Mouse (Mus musculus) T-cell, adult 2 months (primary cell): ENCODE measurements at regions not wholly inside any gene's neighbourhood (a gene's known extent, or its start where the extent isn't known, plus 50 kb on each side); places are given as distances from the start of the nearest gene placed in this dataset.

Source experiments
- DNase-seq: peaks from one replicate; pipeline ENCODE4 v3.0.0; 2022; ENCODE audit warnings: low spot score

DNA sequence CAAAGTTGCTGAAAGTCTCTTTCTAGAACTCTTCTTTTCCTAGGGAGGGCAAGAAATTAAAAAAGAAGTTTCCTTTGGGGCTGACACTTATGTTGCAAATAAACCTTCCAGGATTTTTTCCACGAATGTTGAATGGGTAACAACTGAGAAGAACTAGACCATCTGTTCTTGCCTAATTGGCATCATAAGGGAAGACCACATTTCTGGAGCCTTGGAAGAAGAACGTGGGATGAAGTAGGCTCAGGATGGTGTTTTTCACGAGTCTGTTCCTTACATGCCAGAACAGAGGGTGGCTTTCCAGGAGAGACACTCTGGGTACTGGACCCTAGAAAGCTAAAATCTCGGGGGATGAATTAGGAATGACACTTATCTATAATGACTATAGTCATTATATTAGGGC lies 314.1 kb downstream of the Cog6 start:
- no peak for DNase-seq

- no peak for DNase-seq
Measured at GRCm38 (mm10) chr3:52701601-52702000, 315.4 kb downstream of the Cog6 start.

DNA sequence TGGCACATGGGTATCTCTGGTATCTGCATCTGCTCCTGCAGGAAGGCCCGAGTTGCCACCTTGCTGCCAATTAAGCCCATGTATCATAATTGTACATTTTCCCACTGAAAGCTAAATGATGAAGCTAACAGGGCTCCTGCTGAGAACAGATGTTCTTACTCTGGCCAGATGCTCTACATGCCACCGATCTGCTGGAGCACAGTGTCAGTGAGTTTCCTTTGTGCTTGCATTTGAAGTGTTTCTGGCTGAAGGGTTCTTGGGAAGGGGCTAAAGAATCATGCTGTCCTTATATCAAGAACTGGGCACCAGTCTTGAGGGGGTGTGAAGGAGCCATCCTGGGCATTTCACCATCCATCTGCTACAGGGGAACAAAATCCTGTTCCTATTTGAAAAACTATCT lies 323.2 kb downstream of the Cog6 start:
- DNase-seq: no peak

DNA sequence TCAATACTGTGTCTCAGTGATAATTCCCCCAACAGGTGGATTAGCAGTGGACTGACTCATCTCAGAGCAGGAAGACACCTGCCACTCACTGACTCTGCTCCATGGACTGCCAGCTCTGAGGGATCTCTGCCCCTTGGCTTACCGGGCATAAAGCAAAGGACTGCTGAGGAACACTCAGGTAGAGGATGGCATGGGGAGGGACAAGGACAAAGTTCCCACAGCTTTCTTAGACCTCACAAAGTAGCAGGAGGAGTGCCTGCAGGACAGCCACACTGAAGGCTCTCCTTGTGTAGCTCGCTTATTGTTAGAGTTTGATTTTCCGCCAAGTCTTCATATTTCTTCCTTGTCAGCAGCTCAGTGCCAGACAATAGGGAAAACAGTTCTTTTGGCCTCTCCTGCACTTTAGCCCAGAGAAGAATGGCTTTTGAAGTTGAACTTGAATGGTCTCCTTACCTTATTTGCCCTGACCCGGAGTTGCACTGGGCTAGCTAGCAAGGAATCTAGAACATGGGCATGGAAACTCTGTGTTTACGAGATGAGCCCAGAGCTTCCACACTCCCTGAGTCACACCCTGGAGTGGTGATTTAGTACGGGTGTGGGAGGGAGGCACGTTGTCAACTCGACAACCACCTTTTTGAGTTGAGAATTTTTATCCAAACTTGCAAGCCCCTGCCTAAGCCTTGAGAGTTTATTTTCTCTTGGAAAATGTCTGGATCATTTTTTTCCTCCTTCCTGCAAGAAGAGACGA lies 331.4 kb downstream of the Cog6 start:
- no peak for DNase-seq

- no peak for DNase-seq
Measured at GRCm38 (mm10) chr3:52680824-52681388, 336.1 kb downstream of the Cog6 start.

- peak; percentile 28 for DNase-seq
Measured at GRCm38 (mm10) chr3:52676886-52677670, 340.0 kb downstream of the Cog6 start.

DNA sequence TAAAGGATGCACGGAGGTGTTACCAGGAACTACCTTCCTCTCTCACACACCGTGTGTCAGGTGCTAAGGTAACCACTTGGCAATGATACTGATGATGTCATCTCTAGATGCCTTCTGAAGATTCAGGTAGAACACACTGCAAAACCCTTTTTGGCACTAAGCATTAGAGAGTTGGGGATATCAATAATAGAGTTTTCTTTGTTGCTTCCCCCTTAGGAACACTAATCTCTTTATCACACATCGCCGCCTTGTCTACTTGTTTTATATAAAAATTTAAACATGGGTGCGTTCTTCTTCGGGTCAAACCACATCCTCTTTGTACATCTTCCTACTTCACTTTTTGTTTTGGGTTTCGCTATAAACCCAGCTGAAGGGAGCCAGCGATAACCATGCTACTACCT lies 346.4 kb downstream of the Cog6 start:
- DNase-seq: peak; percentile 64

DNA sequence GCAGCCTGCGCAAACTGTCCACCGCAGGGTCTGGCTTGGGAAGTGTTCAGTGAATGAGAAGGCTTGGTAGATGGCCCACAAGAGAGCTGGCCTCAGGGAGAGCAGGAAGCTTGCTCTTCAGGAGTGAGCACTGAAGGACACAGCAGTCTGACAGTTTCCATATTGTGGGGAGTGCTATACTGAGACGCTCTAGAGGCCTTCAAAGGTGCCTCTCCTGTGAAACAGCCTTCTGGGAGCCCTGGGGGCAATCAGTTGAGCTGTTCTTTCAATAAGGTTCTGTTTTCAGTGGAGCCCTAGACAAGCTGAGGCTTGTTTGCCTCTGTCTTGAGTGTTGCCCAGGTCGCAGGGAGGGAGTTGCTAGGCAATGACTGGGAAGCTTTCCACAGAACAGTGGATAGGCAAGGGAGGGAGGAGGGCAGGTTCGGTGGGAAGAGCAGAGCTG lies 353.9 kb downstream of the Cog6 start:
- no peak for DNase-seq

DNA sequence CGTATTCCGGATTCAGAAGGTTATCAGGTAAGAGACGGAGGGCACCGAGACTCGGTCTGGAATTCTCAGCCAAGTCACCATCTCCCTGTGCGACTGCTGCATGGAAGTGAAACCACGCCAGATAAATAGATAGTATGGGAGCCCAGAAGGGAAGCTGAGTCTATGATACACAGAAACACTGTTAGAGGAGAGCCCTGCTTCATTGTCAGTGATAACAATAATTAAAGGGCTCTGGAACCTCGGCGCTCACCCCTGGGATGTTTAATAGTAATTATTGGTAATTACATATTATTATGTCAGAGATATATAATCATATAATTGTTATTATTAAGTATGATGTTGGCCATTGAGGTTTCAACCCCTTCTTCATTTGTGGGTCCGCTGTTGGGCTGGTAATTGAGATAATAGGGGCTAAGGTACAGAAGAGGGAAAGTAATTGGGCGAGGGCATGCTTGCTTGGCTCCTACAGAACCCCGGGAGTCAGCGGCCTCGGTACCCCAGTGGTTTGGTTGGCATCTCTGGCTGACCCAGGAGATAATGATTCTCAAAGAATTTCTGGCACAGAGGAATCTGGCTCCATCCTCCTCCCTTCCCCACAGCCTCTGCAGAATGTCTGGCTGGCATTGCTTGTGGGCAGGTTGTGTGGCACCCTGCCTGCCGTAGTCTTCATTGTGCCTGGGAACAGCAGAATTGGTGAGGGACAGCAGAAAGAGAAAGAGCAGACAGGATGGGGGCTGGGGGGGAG lies 354.7 kb downstream of the Cog6 start:
- no peak for DNase-seq

DNA sequence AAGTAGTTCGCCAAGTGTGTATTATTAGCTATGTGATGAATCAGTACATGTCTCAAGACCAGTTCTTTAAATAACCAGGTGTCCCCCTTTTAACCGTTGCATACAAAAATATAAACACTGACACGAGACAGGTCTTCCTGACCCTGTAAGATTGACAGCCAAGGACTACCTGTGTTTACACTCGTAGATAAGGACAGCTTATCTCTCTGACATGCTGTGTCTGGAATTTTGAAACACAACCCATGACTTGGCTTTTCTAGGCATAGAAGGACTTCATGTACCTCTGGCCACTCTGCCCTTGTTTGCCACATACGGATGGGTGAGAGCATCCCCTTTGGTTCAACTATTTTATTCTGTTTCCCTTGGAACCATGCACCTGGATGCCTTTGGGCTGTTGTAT lies 364.0 kb downstream of the Cog6 start:
- no peak for DNase-seq

GRCm38 (mm10) chr3:52652476-52652870 lies 364.6 kb downstream of the Cog6 start:
- no peak for DNase-seq

DNA sequence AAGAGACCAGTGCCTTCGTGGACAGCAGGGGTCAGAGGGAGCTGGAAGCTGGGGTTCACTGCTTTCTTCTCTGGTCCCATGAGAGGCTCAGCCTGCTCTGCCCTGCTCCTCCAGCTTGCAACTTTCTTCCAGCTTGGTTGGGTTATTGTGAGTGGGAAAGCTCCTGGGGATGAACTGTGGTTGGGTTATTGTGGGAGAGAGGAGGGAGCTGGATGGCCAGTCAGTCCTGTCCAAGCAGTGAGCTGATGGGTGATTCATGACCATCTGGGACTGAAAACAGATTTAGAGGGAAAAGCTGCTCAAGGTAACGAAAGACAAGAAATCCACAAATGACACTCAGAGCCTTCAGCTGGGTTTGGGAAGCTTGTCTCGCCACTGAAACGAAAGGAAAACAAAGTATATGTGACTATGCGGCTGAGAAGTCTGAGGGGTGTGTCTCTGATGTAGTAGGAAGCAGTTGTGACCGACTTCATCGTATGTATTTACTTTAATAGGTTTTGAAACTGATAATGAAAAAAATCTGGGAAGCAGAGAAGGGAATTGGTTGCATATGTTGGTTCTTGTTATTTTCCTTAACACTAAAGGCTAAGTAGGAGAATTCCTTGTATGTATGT lies 365.1 kb downstream of the Cog6 start:
- no peak for DNase-seq

DNA sequence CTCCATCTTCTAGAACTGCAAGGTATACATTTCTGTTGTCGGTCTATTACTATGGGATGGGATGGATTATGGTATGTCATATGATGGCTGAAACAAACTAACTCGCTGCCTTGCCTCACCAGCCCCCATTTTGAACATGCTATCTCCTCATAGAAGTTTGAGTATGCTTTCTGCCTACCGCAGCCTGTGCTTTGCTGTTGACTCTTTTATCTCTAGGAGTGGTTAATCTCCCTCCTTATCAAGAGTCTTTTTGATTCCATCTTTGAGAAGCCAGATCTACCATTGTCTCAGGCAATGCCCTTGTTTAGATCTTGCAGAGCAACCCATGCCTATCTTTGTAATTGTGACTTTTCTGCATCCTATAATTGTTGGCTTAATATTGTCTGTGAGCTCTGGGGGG lies 367.0 kb downstream of the Cog6 start:
- peak; percentile 35 for DNase-seq

DNA sequence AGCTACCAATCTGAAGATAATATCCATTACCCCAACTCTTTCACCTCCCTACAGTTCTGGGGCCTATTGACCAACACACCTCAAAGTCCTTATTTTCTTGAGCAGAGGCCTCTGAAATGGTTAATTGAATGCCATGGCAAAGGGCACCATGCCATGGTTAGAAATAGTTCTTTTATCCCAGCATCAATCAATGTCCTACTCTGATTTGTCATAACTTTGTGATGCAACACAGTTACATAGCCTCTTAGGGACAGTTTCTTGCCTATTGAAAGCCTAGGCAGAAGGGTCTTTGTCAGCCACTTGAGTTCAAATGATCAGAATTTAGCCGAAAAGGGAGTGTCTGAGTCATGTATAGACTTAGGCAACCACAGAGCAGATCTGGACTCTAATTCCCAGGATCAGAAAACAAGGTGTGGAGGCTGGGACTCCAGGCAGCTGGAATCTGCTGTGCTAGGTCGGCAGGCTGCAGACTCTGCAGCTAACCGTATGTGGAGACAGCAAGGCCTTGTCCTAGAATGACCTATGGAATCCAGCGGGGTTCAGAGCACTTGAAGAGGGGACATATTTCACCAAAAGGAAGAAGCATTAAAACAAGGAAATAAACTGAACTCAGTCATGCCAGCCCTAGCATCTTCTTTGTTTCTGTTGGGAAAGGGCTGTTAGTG lies 368.1 kb downstream of the Cog6 start:
- DNase-seq: no peak

GRCm38 (mm10) chr3:52647900-52648299 lies 369.1 kb downstream of the Cog6 start:
- DNase-seq: peak; percentile 83

GRCm38 (mm10) chr3:52647161-52647692 lies 369.8 kb downstream of the Cog6 start:
- DNase-seq: peak; percentile 24

DNA sequence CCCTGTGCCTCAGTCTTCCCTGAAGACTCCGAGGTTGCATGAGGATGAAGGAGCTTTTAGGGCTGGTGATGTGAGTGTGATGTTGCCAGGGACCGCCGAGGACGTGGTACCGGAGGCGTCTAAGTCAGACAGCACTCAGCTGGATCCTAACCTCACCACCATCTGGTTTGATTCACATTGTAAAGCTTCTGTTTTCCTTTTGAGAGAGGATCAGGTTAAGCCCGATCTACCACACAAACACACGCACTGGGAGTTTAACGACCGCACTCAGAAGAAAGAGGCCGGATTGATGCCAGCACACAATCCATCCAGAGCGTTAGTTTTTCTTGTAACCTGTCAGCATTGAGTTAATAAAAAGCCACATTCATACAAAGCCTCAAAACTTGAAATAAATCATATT lies 371.9 kb downstream of the Cog6 start:
- DNase-seq: no peak

DNA sequence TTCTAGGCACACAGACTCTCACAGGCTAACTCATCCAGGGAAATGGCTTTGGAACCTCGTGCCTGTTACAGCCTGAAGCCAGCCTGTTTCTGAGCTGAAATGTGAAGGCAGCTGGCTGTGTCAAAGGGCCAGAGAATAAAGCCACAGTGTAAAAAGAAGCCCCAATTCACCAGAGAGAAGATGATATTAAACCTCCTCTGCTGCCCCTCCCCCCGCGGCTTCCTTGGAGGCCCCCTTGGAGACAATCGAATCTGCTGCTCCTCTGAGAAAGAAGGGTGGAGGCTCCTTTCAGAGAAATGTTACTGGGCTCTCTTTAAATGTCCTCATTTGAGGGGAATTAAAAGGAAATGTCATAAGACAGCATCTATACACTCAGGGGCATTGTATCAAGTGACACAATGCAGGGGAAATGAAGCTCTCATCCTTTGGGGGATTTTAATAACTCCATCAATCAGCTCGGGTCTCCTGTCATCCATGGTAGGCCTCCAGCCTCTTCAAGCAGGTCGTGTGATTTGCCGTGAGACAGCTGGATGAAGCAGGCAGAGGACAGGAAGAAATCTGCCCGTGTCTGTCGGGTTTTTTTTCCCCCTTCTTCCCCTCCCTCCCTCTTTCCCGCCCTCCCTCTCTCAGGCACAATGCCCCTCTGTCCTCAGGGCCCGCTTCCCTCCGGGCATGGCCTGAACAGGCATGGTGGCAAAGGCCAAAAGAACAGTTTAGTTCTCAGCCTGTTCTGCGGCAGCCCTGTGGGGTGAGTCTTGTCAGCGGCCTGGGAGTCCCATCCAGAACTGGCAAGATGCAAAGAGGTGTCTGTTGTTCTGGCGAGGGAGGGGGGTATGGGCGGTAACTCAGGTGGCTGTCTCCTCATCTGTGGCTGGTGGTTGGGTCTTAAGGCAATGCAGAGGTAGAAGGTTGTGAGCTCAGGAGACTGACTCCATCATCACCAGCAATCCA lies 372.6 kb downstream of the Cog6 start:
- DNase-seq: peak; percentile 64

GRCm38 (mm10) chr3:52643796-52644177 lies 373.2 kb downstream of the Cog6 start:
- peak; percentile 91 for DNase-seq

DNA sequence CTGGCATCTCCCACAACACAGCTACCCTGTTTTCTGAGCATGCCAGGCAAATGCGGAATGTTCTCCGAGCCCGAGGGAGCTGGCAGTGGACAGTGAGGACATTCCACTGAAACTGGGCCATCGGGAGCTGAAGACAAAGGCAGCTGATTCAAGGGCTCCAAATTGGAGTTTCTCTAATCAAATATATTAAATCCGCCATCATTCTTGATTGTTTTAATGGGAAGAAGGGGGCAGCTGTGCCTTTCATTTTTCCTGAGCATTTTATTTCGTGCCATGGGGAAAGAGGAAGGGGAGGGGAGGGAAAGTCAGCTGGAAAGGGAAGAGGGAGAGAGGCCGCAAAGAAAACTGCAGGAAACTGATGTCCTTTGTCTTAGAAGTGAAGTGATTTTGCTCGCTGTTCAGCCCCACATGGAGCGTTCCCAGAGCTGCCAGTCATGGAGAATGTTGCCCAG lies 373.9 kb downstream of the Cog6 start:
- DNase-seq: no peak
